Mouse (Mus musculus): ENCODE data around the gene Ccdc136. TPM values are rescaled to one million over a fixed set of nuclear protein-coding genes. Genes with fewer than 3 reads are reported as not detected.
A peak's percentile ranks its signal among the peaks of the same experiment; 100 is the strongest.

Gene Ccdc136
- polyA plus RNA-seq, 1 experiment from 2014 or later, result 24.0 TPM

- ATAC-seq (ENCODE audit: insufficient number of reproducible peaks, low FRiP score, low TSS enrichment, low read depth), result no peak
- Histone ChIP-seq H3K4me3 (replicated peaks) (no peak overlapping the region), H3K36me3 (no peaks in the 10 kb centered on the region), H3K27ac (replicated peaks) (no peak overlapping the region), H3K9me3 (replicated peaks) (no peaks in the 10 kb centered on the region), H3K27me3 (peaks cover 10% of the 10 kb centered on the region; the same call in 1 of the 2 replicates), H3K4me2 (replicated peaks) (no peak overlapping the region), H3K4me1 (peaks cover 24% of the 10 kb centered on the region), H3K9ac (no peak overlapping the region)
- 24% methylated on average over 1 of the region's 1 CpGs for WGBS
Observed at GRCm38 (mm10) chr6:29394286-29394685, 1.8 kb upstream of the Ccdc136 start.

- H3K9me3 ChIP-seq (replicated peaks), result no peaks in the 10 kb centered on the region
- peak overlapping the region; percentile 81 for H3K27ac ChIP-seq (replicated peaks)
- WGBS, result 3% methylated on average over 22 of the region's 24 CpGs
Observed at GRCm38 (mm10) chr6:29396714-29397540, 818 bp downstream of the Ccdc136 start.

GRCm38 (mm10) chr6:29397575-29397974 lies 1.5 kb downstream of the Ccdc136 start:
- Histone ChIP-seq H3K27ac (replicated peaks) (peak overlapping the region; percentile 81), H3K9ac (0 out of 2 replicates have a peak overlapping the region, but pooled peaks have one; percentile 55), H3K27me3 (peaks cover 10% of the 10 kb centered on the region; the same call in 1 of the 2 replicates), H3K9me3 (replicated peaks) (no peaks in the 10 kb centered on the region), H3K36me3 (no peaks in the 10 kb centered on the region), H3K4me1 (peaks cover 22% of the 10 kb centered on the region), H3K4me3 (replicated peaks) (peak overlapping the region; percentile 75), H3K4me2 (replicated peaks) (peak overlapping the region; percentile 87)
- ATAC-seq (ENCODE audit: insufficient number of reproducible peaks, low FRiP score, low TSS enrichment, low read depth), result 0 out of 2 replicates have a peak, but pooled peaks have one; percentile 22
- WGBS, result 6% methylated on average over 6 of the region's 6 CpGs

More at GRCm38 (mm10) chr6:29396714-29397540, 818 bp downstream of the Ccdc136 start:
- peaks cover 21% of the 10 kb centered on the region for H3K4me1 ChIP-seq
- peak overlapping the region; percentile 55 for H3K9ac ChIP-seq
- peak overlapping the region; percentile 75 for H3K4me3 ChIP-seq (replicated peaks)
- H3K36me3 ChIP-seq, result no peaks in the 10 kb centered on the region
- H3K27me3 ChIP-seq, result peaks cover 10% of the 10 kb centered on the region; the same call in 1 of the 2 replicates
- peak; percentile 61; the same call in 1 of the 2 replicates for ATAC-seq (ENCODE audit: insufficient number of reproducible peaks, low FRiP score, low TSS enrichment, low read depth)
- H3K4me2 ChIP-seq (replicated peaks), result peak overlapping the region; percentile 87

- Histone ChIP-seq H3K4me2 (replicated peaks) (no peak overlapping the region), H3K27ac (replicated peaks) (no peak overlapping the region), H3K4me3 (replicated peaks) (no peak overlapping the region), H3K27me3 (peaks cover 8% of the 10 kb centered on the region; the same call in 1 of the 2 replicates), H3K9ac (no peak overlapping the region), H3K36me3 (no peaks in the 10 kb centered on the region), H3K9me3 (replicated peaks) (no peaks in the 10 kb centered on the region), H3K4me1 (peaks cover 24% of the 10 kb centered on the region)
- 85% methylated on average over 4 of the region's 4 CpGs for WGBS
- no peak for ATAC-seq (ENCODE audit: insufficient number of reproducible peaks, low FRiP score, low TSS enrichment, low read depth)
Observed at GRCm38 (mm10) chr6:29399851-29400250, 3.7 kb downstream of the Ccdc136 start.

- Histone ChIP-seq H3K9me3 (replicated peaks) (no peaks in the 10 kb centered on the region), H3K27ac (replicated peaks) (no peak overlapping the region), H3K27me3 (0 out of 2 replicates have a peak, but pooled peaks cover 7% of the 10 kb centered on the region), H3K4me1 (peaks cover 7% of the 10 kb centered on the region), H3K4me3 (replicated peaks) (peak overlapping the region; percentile 22; the same call in 1 of the 2 replicates), H3K9ac (no peak overlapping the region), H3K4me2 (replicated peaks) (peak overlapping the region; percentile 42), H3K36me3 (peaks cover 9% of the 10 kb centered on the region; the same call in 1 of the 2 replicates)
- WGBS, result 7% methylated on average over 34 of the region's 34 CpGs
- ATAC-seq (ENCODE audit: insufficient number of reproducible peaks, low FRiP score, low TSS enrichment, low read depth), result no peak
Observed at GRCm38 (mm10) chr6:29402693-29403342, 6.7 kb downstream of the Ccdc136 start.

- Histone ChIP-seq H3K4me2 (replicated peaks) (no peak overlapping the region), H3K4me3 (replicated peaks) (no peak overlapping the region), H3K4me1 (peaks cover 7% of the 10 kb centered on the region; the same call in 1 of the 2 replicates), H3K27ac (replicated peaks) (no peak overlapping the region), H3K27me3 (0 out of 2 replicates have a peak, but pooled peaks cover 7% of the 10 kb centered on the region), H3K9me3 (replicated peaks) (no peaks in the 10 kb centered on the region), H3K36me3 (peaks cover 26% of the 10 kb centered on the region; the same call in 1 of the 2 replicates), H3K9ac (no peak overlapping the region)
- 81% methylated on average over 6 of the region's 6 CpGs for WGBS
- ATAC-seq (ENCODE audit: insufficient number of reproducible peaks, low FRiP score, low TSS enrichment, low read depth), result no peak
Observed at GRCm38 (mm10) chr6:29406412-29406811, 10.3 kb downstream of the Ccdc136 start.

- 78% methylated on average over 9 of the region's 9 CpGs for WGBS
- peaks cover 31% of the 10 kb centered on the region for H3K36me3 ChIP-seq
- no peak for ATAC-seq (ENCODE audit: insufficient number of reproducible peaks, low FRiP score, low TSS enrichment, low read depth)
Observed at GRCm38 (mm10) chr6:29415446-29415845, 19.3 kb downstream of the Ccdc136 start.

GRCm38 (mm10) chr6:29420596-29420995 lies 24.5 kb downstream of the Ccdc136 start:
- H3K36me3 ChIP-seq, result peaks cover 9% of the 10 kb centered on the region; the same call in 1 of the 2 replicates
- WGBS, result 83% methylated on average over 2 of the region's 2 CpGs
- no peak overlapping the region for H3K4me3 ChIP-seq (replicated peaks)
- no peak overlapping the region for H3K4me2 ChIP-seq (replicated peaks)
- no peaks in the 10 kb centered on the region for H3K27me3 ChIP-seq
- H3K9ac ChIP-seq, result no peak overlapping the region
- H3K4me1 ChIP-seq, result no peaks in the 10 kb centered on the region
- no peaks in the 10 kb centered on the region for H3K9me3 ChIP-seq (replicated peaks)
- no peak overlapping the region for H3K27ac ChIP-seq (replicated peaks)
- ATAC-seq (ENCODE audit: insufficient number of reproducible peaks, low FRiP score, low TSS enrichment, low read depth), result no peak

More at GRCm38 (mm10) chr6:29415446-29415845, 19.3 kb downstream of the Ccdc136 start:
- H3K9ac ChIP-seq, result no peak overlapping the region
- no peaks in the 10 kb centered on the region for H3K9me3 ChIP-seq (replicated peaks)
- no peak overlapping the region for H3K4me3 ChIP-seq (replicated peaks)
- H3K4me2 ChIP-seq (replicated peaks), result no peak overlapping the region
- H3K4me1 ChIP-seq, result no peaks in the 10 kb centered on the region
- H3K27ac ChIP-seq (replicated peaks), result no peak overlapping the region
- H3K27me3 ChIP-seq, result no peaks in the 10 kb centered on the region

- no peaks in the 10 kb centered on the region for H3K27me3 ChIP-seq
- H3K9me3 ChIP-seq (replicated peaks), result no peaks in the 10 kb centered on the region
- H3K27ac ChIP-seq (replicated peaks), result no peak overlapping the region
- ATAC-seq (ENCODE audit: insufficient number of reproducible peaks, low FRiP score, low TSS enrichment, low read depth), result no peak
- H3K9ac ChIP-seq, result no peak overlapping the region
- no peak overlapping the region for H3K4me3 ChIP-seq (replicated peaks)
- 83% methylated on average over 8 of the region's 8 CpGs for WGBS
- H3K36me3 ChIP-seq, result no peaks in the 10 kb centered on the region
- no peaks in the 10 kb centered on the region for H3K4me1 ChIP-seq
- H3K4me2 ChIP-seq (replicated peaks), result no peak overlapping the region
Observed at GRCm38 (mm10) chr6:29425118-29425517, 29.0 kb downstream of the Ccdc136 start.

- no peaks in the 10 kb centered on the region for H3K27me3 ChIP-seq
- no peaks in the 10 kb centered on the region for H3K9me3 ChIP-seq (replicated peaks)
- ATAC-seq (ENCODE audit: insufficient number of reproducible peaks, low FRiP score, low TSS enrichment, low read depth), result no peak
- H3K4me2 ChIP-seq (replicated peaks), result no peak overlapping the region
- 73% methylated on average over 6 of the region's 6 CpGs for WGBS
- H3K36me3 ChIP-seq, result no peaks in the 10 kb centered on the region
- no peak overlapping the region for H3K27ac ChIP-seq (replicated peaks)
- H3K4me1 ChIP-seq, result peaks cover 6% of the 10 kb centered on the region
- H3K4me3 ChIP-seq (replicated peaks), result no peak overlapping the region
- no peak overlapping the region for H3K9ac ChIP-seq
Observed at GRCm38 (mm10) chr6:29426331-29426730, 30.2 kb downstream of the Ccdc136 start.

GRCm38 (mm10) chr6:29428171-29428570 lies 32.1 kb downstream of the Ccdc136 start:
- Histone ChIP-seq H3K9ac (no peak overlapping the region), H3K4me3 (replicated peaks) (no peak overlapping the region), H3K9me3 (replicated peaks) (no peaks in the 10 kb centered on the region), H3K27me3 (no peaks in the 10 kb centered on the region; the same call in 1 of the 2 replicates), H3K4me1 (peaks cover 22% of the 10 kb centered on the region), H3K27ac (replicated peaks) (no peak overlapping the region), H3K36me3 (no peaks in the 10 kb centered on the region), H3K4me2 (replicated peaks) (no peak overlapping the region)
- 56% methylated on average over 4 of the region's 4 CpGs for WGBS
- ATAC-seq (ENCODE audit: insufficient number of reproducible peaks, low FRiP score, low TSS enrichment, low read depth), result no peak
